Mouse (Mus musculus) heart, embryonic 11.5 days (tissue): ENCODE data around the gene Prss23. TPM values are rescaled to one million over a fixed set of nuclear protein-coding genes. Genes with fewer than 3 reads are reported as not detected.

Experiments
- ATAC-seq: fragments of 200-750 bp; cut with Nextera tagmentation; replicated peaks from 2 replicates; pipeline ENCODE4 v1.8.0; 2017; ENCODE audit warnings: moderate library complexity; ENCODE audit not compliant: insufficient number of reproducible peaks, low FRiP score, low TSS enrichment
- H3K27ac ChIP-seq: fragments of 300-500 bp; sonication (generic); 2 replicates; pipeline ENCODE4 v1.5.1; 2014; ENCODE audit warnings: mild to moderate bottlenecking, low read depth, low read length
- H3K27me3 ChIP-seq: fragments of 300-500 bp; sonication (generic); 2 replicates; pipeline ENCODE4 v1.6.1; 2014; ENCODE audit warnings: mild to moderate bottlenecking, low read length, mixed read lengths; ENCODE audit not compliant: control insufficient read depth, insufficient read depth
- H3K36me3 ChIP-seq: fragments of 300-500 bp; sonication (generic); 2 replicates; pipeline ENCODE4 v1.6.1; 2014; ENCODE audit warnings: mild to moderate bottlenecking, low read length, moderate library complexity, mixed read lengths; ENCODE audit not compliant: control insufficient read depth, insufficient read depth
- H3K4me1 ChIP-seq: fragments of 300-500 bp; sonication (generic); 2 replicates; pipeline ENCODE4 v1.6.1; 2014; ENCODE audit warnings: low read length; ENCODE audit not compliant: control insufficient read depth, insufficient read depth
- H3K4me2 ChIP-seq: fragments of 300-500 bp; sonication (generic); 2 replicates; pipeline ENCODE4 v1.6.1; 2014; ENCODE audit warnings: mild to moderate bottlenecking, moderate library complexity
- H3K4me3 ChIP-seq: fragments of 300-500 bp; sonication (generic); 2 replicates; pipeline ENCODE4 v1.5.1; 2014; ENCODE audit warnings: low read depth, low read length
- H3K9ac ChIP-seq: fragments of 300-500 bp; sonication (generic); 2 replicates; pipeline ENCODE4 v1.6.1; 2014; ENCODE audit warnings: mild to moderate bottlenecking, low read depth, low read length, moderate library complexity
- H3K9me3 ChIP-seq: fragments of 300-500 bp; sonication (generic); replicated peaks from 2 replicates; pipeline ENCODE4 v1.6.1; 2016; ENCODE audit warnings: low read length; ENCODE audit not compliant: control insufficient read depth
- WGBS: fragments of 180-500 bp; shearing (Covaris S2); extraction: QIAGEN DNeasy Blood & Tissue Kit; methylation state at CpG from one replicate; pipeline ENCODE4 v1.1.7; 2014; ENCODE audit not compliant: insufficient replicate concordance; 5-methylcytosine and 5-hydroxymethylcytosine counted together
- polyA plus RNA-seq: library from polyadenylated mRNA; unstranded; fragments of >200 nt; fragmentation: Nextera tagmentation; extraction: Ambion mirVana; gene quantifications from 2 replicates; pipeline ENCODE4 v1.2.1, GENCODE M21; 2014

Gene Prss23
- polyA plus RNA-seq, 1 experiment from 2014 or later = 34.7 TPM

DNA sequence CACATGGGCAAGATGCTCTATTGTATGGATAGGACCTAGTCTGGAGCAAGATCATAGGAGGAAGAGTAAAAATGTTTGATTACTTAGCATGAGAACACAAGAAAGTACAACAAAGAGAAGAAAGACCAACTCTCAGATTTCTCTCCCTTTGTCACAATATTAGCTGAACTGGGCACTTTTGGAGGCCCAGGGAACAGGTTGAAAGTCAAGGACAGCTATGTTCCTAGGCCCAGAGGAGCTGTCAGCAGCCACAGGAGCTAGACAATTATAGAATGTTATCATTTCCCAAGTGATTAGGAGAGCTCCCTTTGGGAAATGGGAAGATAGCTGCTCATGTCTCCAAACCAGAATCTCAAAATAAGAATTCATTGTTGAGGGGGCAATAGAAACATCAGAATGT, 66.1 kb downstream of the Prss23 start:
- H3K4me1 ChIP-seq = peaks cover 13% of the 10 kb centered on the region
- no peak for ATAC-seq
- no peak overlapping the region for H3K9ac ChIP-seq
- no peaks in the 10 kb centered on the region for H3K9me3 ChIP-seq
- no peaks in the 10 kb centered on the region for H3K36me3 ChIP-seq
- no peaks in the 10 kb centered on the region for H3K27me3 ChIP-seq
- no peak overlapping the region for H3K4me3 ChIP-seq
- peak overlapping the region; percentile 3; the same call in 1 of the 2 replicates for H3K27ac ChIP-seq
- H3K4me2 ChIP-seq = no peak overlapping the region

DNA sequence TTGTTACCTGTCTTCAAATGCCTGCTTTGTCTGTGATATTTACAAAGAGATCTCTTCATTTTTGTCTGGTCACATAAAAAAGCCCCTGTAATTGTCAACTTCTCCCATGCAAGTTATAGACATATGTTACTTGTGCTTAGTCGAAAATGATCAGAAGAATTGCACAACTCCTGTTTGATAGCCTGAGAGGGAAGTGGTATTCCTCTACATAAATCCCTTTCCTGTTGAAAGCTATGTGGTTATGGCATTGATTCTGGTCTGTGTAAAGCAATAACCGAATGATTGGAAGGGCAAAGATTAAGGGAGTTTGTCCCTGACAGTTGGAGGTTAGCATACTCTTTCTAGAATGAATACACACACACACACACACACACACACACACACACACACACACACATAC, 67.3 kb downstream of the Prss23 start:
- Histone ChIP-seq H3K4me2 (no peak overlapping the region), H3K36me3 (no peaks in the 10 kb centered on the region), H3K9me3 (no peaks in the 10 kb centered on the region), H3K27me3 (no peaks in the 10 kb centered on the region), H3K4me3 (no peak overlapping the region), H3K4me1 (peaks cover 13% of the 10 kb centered on the region), H3K9ac (no peak overlapping the region), H3K27ac (no peak overlapping the region)
- ATAC-seq = no peak
- WGBS = 84% methylated on average over 2 of the region's 2 CpGs

Other genes with a start within 250 kb of the Prss23 start
- gene Tmem135, start 123.0 kb downstream of the Prss23 start, polyA plus RNA-seq = 27.2 and 30.4 TPM in 2 replicates
- 9.8 and 12.1 TPM in 2 replicates for gene Fzd4, start 122.8 kb downstream of the Prss23 start, polyA plus RNA-seq
- 2.6 and 3.3 TPM in 2 replicates for gene Me3, start 105.2 kb upstream of the Prss23 start, polyA plus RNA-seq